Comparison of ENCODE assay signal across 11 mouse cellular contexts in genomic region chr15:78863852-78864253, GRCm38 (mm10). TPM values are rescaled to one million over a fixed set of nuclear protein-coding genes. Genes with fewer than 3 reads are reported as not detected.
A peak's percentile ranks its signal among the peaks of the same experiment; 100 is the strongest.
DNase-seq lines count a peak whose midpoint lies in the region; ATAC-seq and TF ChIP-seq lines count a peak whose summit lies in the region.
"Had no signal": no experiment of that assay in that cellular context is flagged by ENCODE, and none has a peak within 500 bp of the region (broad histone marks: within the 10 kb centered on the region; RNA-seq: fewer than 3 reads in every experiment).

No protein-coding gene starts in this region.

- no peak overlapping the region for H3K9ac ChIP-seq in lung, embryonic 14.5 days
- H3K9ac ChIP-seq in hindbrain, embryonic 14.5 days = no peak overlapping the region
- H3K9ac ChIP-seq in forebrain, embryonic 14.5 days (ENCODE audit: low read length) = no peak overlapping the region

- no peak overlapping the region for H3K4me2 ChIP-seq in lung, embryonic 14.5 days
- no peak overlapping the region for H3K4me2 ChIP-seq in hindbrain, embryonic 14.5 days (replicated peaks)
- H3K4me2 ChIP-seq in forebrain, embryonic 14.5 days (ENCODE audit: low read length) = no peak overlapping the region

- WGBS in lung, embryonic 14.5 days = 46% methylated on average over 13 of the region's 13 CpGs
- 58% methylated on average over 11 of the region's 13 CpGs for WGBS in hindbrain, embryonic 14.5 days
- 48% methylated on average over 13 of the region's 13 CpGs for WGBS in forebrain, embryonic 14.5 days

- ATAC-seq in lung, embryonic 14.5 days (ENCODE audit: insufficient read depth) = no peak
- ATAC-seq in hindbrain, embryonic 14.5 days (ENCODE audit: low FRiP score) = no peak
- ATAC-seq in forebrain, embryonic 14.5 days = no peak
- ATAC-seq: hindbrain, postnatal 0 days had no signal

- peaks cover 7% of the 10 kb centered on the region for H3K4me1 ChIP-seq in lung, embryonic 14.5 days (ENCODE audit: insufficient read depth)
- no peaks in the 10 kb centered on the region; the same call in 1 of the 2 replicates for H3K4me1 ChIP-seq in hindbrain, embryonic 14.5 days (replicated peaks; ENCODE audit: control insufficient read depth, insufficient read depth, low read length)
- H3K4me1 ChIP-seq in forebrain, embryonic 14.5 days (ENCODE audit: control insufficient read depth, insufficient read depth, low read length) = peaks cover 7% of the 10 kb centered on the region; the same call in 1 of the 2 replicates

- no peaks in the 10 kb centered on the region for H3K9me3 ChIP-seq in lung, embryonic 14.5 days (ENCODE audit: low read depth, low read length)
- H3K9me3 ChIP-seq in hindbrain, embryonic 14.5 days (ENCODE audit: control insufficient read depth, low read length) = no peaks in the 10 kb centered on the region
- H3K9me3 ChIP-seq in forebrain, embryonic 14.5 days (replicated peaks; ENCODE audit: control insufficient read depth, low read length) = no peaks in the 10 kb centered on the region

- DNase-seq in embryo, embryonic 10.5 days (ENCODE audit: low spot score) = peak; percentile 28
- DNase-seq in embryo, embryonic 11 days = no peak
- no peak for DNase-seq in lung, embryonic 14.5 days
- DNase-seq in lung, postnatal 25 days (ENCODE audit: low spot score) = no peak
- peak; percentile 58 for DNase-seq in lung, postnatal 36 days
- DNase-seq in thymus, postnatal 36 days = peak; percentile 37 to 55
- DNase-seq in hindbrain, embryonic 14.5 days (ENCODE audit: low spot score) = no peak
- no peak for DNase-seq in forebrain, embryonic 14.5 days (ENCODE audit: low spot score)
- DNase-seq: heart, adult 18-20 months had no signal

- no peak for TF ChIP-seq CTCF in lung, embryonic 14.5 days (IDR thresholded peaks at IDR 0.05; ENCODE audit: low read depth)

- H3K4me3 ChIP-seq in lung, embryonic 14.5 days (ENCODE audit: low read depth, low read length) = no peak overlapping the region
- no peak overlapping the region for H3K4me3 ChIP-seq in hindbrain, embryonic 14.5 days (replicated peaks; ENCODE audit: low read length)
- no peak overlapping the region for H3K4me3 ChIP-seq in forebrain, embryonic 14.5 days (ENCODE audit: low read depth, low read length)
- H3K4me3 ChIP-seq: erythroblast, embryonic 14.5 days had no signal

- no peaks in the 10 kb centered on the region for H3K27me3 ChIP-seq in lung, embryonic 14.5 days (ENCODE audit: insufficient read depth, low read length)
- no peaks in the 10 kb centered on the region for H3K27me3 ChIP-seq in hindbrain, embryonic 14.5 days (ENCODE audit: control insufficient read depth, insufficient read depth, low read length)
- H3K27me3 ChIP-seq in forebrain, embryonic 14.5 days (replicated peaks; ENCODE audit: control insufficient read depth, insufficient read depth, low read length) = no peaks in the 10 kb centered on the region

- H3K27ac ChIP-seq in lung, embryonic 14.5 days (ENCODE audit: low read depth) = peak overlapping the region; percentile 2; the same call in 1 of the 2 replicates
- no peak overlapping the region for H3K27ac ChIP-seq in hindbrain, embryonic 14.5 days
- no peak overlapping the region for H3K27ac ChIP-seq in forebrain, embryonic 14.5 days (ENCODE audit: low read depth, low read length)
- H3K27ac ChIP-seq: hindbrain, postnatal 0 days had no signal

- H3K36me3 ChIP-seq in lung, embryonic 14.5 days (ENCODE audit: insufficient read depth) = no peaks in the 10 kb centered on the region
- no peaks in the 10 kb centered on the region for H3K36me3 ChIP-seq in hindbrain, embryonic 14.5 days (replicated peaks; ENCODE audit: control insufficient read depth, insufficient read depth)
- H3K36me3 ChIP-seq in forebrain, embryonic 14.5 days (ENCODE audit: control insufficient read depth, insufficient read depth, low read length) = no peaks in the 10 kb centered on the region

RNA-seq across cellular contexts. Expression of gene Lgals2, which starts 8.5 kb away (rescaled TPM):
- polyA plus RNA-seq in lung, embryonic 14.5 days (2014; fragmentation: Nextera tagmentation; extraction: Ambion mirVana) = 0.34 TPM in 1 of 2 replicates, not detected in the other
- not detected in 2 replicates for polyA plus RNA-seq in hindbrain, embryonic 14.5 days (2014; fragmentation: Nextera tagmentation; extraction: Ambion mirVana)
- polyA plus RNA-seq in forebrain, embryonic 14.5 days (2014; fragmentation: Nextera tagmentation; extraction: Ambion mirVana) = not detected in 2 replicates
- polyA plus RNA-seq: erythroblast, embryonic 14.5 days; hindbrain, postnatal 0 days had no signal

RNA-seq across cellular contexts. Expression of gene Gga1, which starts 13.1 kb away (rescaled TPM):
- polyA plus RNA-seq in lung, embryonic 14.5 days (2014; fragmentation: Nextera tagmentation; extraction: Ambion mirVana) = 50.9 and 57.0 TPM in 2 replicates
- polyA plus RNA-seq in hindbrain, embryonic 14.5 days (2014; fragmentation: Nextera tagmentation; extraction: Ambion mirVana) = 40.1 and 43.0 TPM in 2 replicates
- polyA plus RNA-seq in forebrain, embryonic 14.5 days (2014; fragmentation: Nextera tagmentation; extraction: Ambion mirVana) = 34.8 and 46.5 TPM in 2 replicates

RNA-seq across cellular contexts. Expression of gene Cdc42ep1, which starts 21.4 kb away (rescaled TPM):
- polyA plus RNA-seq in lung, embryonic 14.5 days (2014; fragmentation: Nextera tagmentation; extraction: Ambion mirVana) = 93.2 and 101 TPM in 2 replicates
- 10.7 and 11.2 TPM in 2 replicates for polyA plus RNA-seq in hindbrain, embryonic 14.5 days (2014; fragmentation: Nextera tagmentation; extraction: Ambion mirVana)
- 5.1 and 8.0 TPM in 2 replicates for polyA plus RNA-seq in forebrain, embryonic 14.5 days (2014; fragmentation: Nextera tagmentation; extraction: Ambion mirVana)

RNA-seq across cellular contexts. Expression of gene Gm49510, which starts 35.6 kb away (rescaled TPM):
- 0.18 and 0.70 TPM in 2 replicates for polyA plus RNA-seq in lung, embryonic 14.5 days (2014; fragmentation: Nextera tagmentation; extraction: Ambion mirVana)
- polyA plus RNA-seq in hindbrain, embryonic 14.5 days (2014; fragmentation: Nextera tagmentation; extraction: Ambion mirVana) = 0.16 TPM in 1 of 2 replicates, not detected in the other
- polyA plus RNA-seq in forebrain, embryonic 14.5 days (2014; fragmentation: Nextera tagmentation; extraction: Ambion mirVana) = not detected in 2 replicates
- polyA plus RNA-seq: hindbrain, postnatal 0 days had no signal

RNA-seq across cellular contexts. Expression of gene Sh3bp1, which starts 35.7 kb away (rescaled TPM):
- 43.5 and 43.9 TPM in 2 replicates for polyA plus RNA-seq in lung, embryonic 14.5 days (2014; fragmentation: Nextera tagmentation; extraction: Ambion mirVana)
- 3.7 and 5.5 TPM in 2 replicates for polyA plus RNA-seq in hindbrain, embryonic 14.5 days (2014; fragmentation: Nextera tagmentation; extraction: Ambion mirVana)
- 4.2 and 5.8 TPM in 2 replicates for polyA plus RNA-seq in forebrain, embryonic 14.5 days (2014; fragmentation: Nextera tagmentation; extraction: Ambion mirVana)

Comparison
In these comparisons a context has a peak if more than half of its experiments do, and no peak if none do; other contexts are left out.
1. DNase-seq: peak in embryo, embryonic 10.5 days (single experiment), lung, postnatal 36 days (single experiment) and thymus, postnatal 36 days (2 of 2); none in embryo, embryonic 11 days (single experiment), lung, embryonic 14.5 days (single experiment), lung, postnatal 25 days (single experiment), hindbrain, embryonic 14.5 days (single experiment) and forebrain, embryonic 14.5 days (single experiment).